Mouse (Mus musculus): ENCODE data around the gene Tnrc6c.
A peak's percentile ranks its signal among the peaks of the same experiment; 100 is the strongest.

The Tnrc6c gene

DNA sequence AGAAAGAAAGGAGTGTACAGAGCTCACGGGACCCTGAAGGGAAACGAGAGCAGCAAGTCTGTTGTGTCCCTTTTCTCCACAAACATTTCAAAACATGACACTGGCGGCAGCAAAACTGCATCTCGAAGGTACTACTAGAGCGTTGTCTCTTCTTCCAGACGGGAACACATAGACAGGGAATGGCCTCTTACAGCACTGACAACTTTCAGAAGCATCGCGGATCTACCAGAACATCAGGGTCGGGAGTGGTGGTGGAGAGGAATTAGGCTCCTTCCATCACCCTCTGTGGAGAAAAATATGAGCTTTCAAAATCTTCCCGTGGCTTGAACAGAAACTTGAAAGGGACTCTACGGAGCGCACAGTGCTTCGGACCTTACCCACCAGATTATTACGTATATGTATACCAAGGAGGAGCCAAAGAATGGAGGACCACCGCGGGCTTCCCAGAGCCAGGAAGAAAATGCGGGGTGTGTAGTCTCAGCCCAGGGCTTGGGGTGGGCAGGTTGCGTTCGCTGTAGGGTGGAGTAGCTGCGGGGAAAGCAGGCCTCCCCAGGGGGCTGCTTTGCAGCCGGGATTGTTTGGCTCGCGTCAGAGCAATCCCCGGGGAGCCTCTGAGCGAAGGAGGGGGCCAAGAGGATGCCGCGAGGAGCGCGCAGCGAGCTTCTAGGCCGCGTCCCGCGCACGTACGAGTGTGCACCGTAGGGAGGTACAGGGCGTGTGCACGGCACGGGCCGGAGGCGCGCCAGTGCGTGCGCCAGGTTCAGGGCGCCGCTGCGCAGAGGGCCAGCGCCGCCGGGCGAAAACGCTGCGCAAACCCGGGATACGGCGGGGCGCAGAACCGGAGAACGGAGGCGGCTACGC, at the start of gene Tnrc6c:
Gene Tnrc6c (plus strand): TSS at position 799 of the 861 bp plus-strand sequence.
- DNase-seq (ENCODE audit: low read depth, low spot score) = peak; percentile 86

DNA sequence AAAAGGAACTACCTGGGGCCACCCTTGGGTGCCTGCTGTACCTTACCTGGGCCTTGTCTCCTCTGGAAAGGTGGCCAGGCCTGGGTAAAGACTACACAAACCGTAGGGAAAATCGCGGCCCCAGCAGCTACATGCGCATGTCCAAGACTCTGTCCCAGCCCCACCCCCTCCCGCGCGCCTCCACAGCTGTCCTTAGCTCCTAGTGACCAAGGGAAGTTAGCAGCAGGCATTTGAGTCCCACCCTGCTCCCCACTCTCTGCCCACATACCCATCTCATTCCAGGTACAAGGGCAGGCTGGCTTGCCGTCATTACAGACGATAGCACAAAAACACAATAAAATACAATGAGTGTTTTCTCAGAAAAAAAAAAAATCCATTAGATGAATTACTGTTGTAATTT, 48.0 kb upstream of the Tnrc6c start:
- no peak for DNase-seq (ENCODE audit: low read depth, low spot score)

DNA sequence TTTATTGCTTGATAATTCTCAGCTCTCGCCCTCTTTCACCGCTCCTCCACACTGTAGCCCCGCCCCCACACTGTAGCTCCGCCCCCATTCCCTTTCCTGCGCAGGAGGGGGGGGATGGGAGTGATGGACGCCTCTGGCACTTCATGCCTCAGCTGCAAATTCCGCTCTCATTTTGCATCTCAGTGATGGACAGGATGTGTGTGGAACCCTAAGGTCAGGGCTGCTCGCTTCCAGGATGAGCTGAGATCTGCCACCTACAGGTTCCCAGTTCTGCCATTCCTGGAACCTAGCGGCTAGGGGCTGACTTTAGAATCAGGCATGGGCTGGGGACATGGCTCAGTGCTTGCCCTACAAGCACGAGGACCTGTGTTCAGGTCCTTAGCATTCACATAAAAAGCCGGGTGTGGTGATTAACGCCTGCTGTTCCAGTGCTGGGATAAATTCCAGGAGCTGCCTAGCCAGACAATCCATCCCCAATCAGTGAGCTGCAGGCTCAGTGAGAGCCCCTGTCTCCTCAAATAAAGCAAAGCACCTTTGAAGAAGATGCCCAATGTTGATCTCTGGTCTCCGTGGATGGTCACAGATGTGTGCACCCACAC, 47.4 kb upstream of the Tnrc6c start:
- peak; percentile 92 for DNase-seq (ENCODE audit: low read depth, low spot score)

- peak; percentile 84 for DNase-seq (ENCODE audit: low read depth, low spot score)
Observed at GRCm38 (mm10) chr11:117608141-117608789, 45.8 kb upstream of the Tnrc6c start.

- DNase-seq (ENCODE audit: low read depth, low spot score) = peak; percentile 68
Observed at GRCm38 (mm10) chr11:117608976-117609375, 45.1 kb upstream of the Tnrc6c start.

GRCm38 (mm10) chr11:117610589-117610988, 43.5 kb upstream of the Tnrc6c start:
- DNase-seq (ENCODE audit: low read depth, low spot score) = no peak

- DNase-seq (ENCODE audit: low read depth, low spot score) = peak; percentile 99
Observed at GRCm38 (mm10) chr11:117611068-117611467, 43.0 kb upstream of the Tnrc6c start.

- no peak for DNase-seq (ENCODE audit: low read depth, low spot score)
Observed at GRCm38 (mm10) chr11:117611860-117612259, 42.2 kb upstream of the Tnrc6c start.

GRCm38 (mm10) chr11:117612885-117613284, 41.2 kb upstream of the Tnrc6c start:
- DNase-seq (ENCODE audit: low read depth, low spot score) = no peak

DNA sequence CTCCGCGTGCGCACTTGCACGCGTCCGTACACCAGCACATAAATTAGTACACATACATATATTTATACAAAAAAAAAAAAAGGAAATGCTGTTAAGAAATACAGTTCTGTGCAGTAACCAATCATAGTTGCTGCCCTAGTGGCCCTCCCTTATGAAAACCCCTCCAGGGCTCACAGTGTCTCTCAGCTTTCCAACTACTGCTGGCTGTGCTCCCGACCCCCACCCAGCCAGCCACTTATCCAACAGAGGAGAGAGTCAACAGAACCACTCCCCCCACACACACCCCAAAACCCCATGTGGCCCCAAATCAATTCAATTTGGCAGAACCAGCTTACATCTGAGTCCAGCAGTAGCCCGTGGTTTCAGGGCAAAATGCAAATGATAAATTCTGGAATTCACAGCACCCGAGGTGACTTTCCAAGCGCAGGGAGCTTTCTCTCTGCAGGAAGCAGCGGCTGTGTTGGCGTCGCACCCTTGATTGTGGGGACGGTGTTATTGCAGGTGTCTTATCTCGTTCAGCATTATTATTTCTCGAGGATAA, 36.7 kb upstream of the Tnrc6c start:
- DNase-seq (ENCODE audit: low read depth, low spot score) = no peak

DNA sequence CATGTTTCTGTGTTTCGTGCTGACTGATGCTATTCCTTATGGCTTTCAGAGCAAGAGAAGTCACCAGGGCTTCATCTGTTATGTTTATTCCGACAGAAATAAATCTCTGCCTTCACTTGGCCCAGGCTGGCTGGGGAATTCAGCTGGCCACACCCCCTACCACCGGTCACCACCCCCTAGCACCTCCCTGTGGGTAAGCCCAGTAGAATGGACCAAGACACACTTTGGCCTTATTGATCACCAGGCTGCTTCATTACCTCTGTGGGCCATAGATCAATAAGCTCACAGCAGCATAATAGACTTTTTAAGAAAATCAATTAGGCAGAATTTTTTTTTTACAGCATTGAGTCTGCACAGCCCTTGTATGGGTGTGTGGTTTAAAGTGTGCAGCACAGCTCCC, 35.9 kb upstream of the Tnrc6c start:
- no peak for DNase-seq (ENCODE audit: low read depth, low spot score)

DNA sequence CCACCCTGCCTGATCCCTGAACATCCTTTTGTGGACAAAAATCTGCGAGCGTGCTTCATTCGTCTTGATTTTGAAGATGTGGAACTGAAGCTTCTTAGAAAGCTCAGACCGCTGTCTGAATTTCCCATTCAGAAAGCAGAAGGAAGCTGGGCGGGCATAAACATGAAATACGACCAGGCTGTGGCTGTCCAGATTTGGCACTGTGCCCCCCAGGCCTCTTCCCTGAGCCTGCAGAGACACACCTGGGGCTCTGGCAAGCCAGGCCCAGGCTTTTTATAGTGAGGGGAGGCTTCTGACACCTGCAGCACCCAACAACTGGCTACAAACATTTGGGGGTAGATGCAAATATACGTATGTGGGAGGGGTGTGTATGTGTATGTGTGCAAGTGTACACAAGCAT, 35.3 kb upstream of the Tnrc6c start:
- no peak for DNase-seq (ENCODE audit: low read depth, low spot score)

DNA sequence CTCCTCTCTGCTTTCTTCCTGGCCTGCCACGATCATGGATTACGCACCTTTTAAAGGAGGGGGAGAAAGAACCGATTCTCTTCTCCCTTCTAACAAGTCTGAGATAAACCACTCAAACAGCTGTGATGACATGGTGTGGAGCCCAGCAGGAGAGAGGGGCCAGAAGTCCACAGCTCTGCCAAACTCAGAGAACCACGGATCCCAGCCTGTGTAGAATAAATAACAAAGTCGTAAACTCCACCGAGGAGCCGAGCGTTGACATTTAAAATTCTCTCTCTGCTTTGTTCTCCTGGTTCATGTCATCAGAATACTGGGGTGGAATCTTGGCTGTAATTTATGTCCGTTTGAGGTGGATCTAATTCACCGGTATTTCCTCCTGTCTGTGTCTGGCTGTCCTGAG, 34.5 kb upstream of the Tnrc6c start:
- DNase-seq (ENCODE audit: low read depth, low spot score) = no peak

- no peak for DNase-seq (ENCODE audit: low read depth, low spot score)
Observed at GRCm38 (mm10) chr11:117625196-117625595, 28.9 kb upstream of the Tnrc6c start.

- DNase-seq (ENCODE audit: low read depth, low spot score) = no peak
Observed at GRCm38 (mm10) chr11:117626557-117626956, 27.5 kb upstream of the Tnrc6c start.

- peak; percentile 81 for DNase-seq (ENCODE audit: low read depth, low spot score)
Observed at GRCm38 (mm10) chr11:117627060-117627562, 27.0 kb upstream of the Tnrc6c start.

GRCm38 (mm10) chr11:117627746-117628311, 26.3 kb upstream of the Tnrc6c start:
- DNase-seq (ENCODE audit: low read depth, low spot score) = peak; percentile 70

- DNase-seq (ENCODE audit: low read depth, low spot score) = no peak
Observed at GRCm38 (mm10) chr11:117628312-117628779, 25.7 kb upstream of the Tnrc6c start.

DNA sequence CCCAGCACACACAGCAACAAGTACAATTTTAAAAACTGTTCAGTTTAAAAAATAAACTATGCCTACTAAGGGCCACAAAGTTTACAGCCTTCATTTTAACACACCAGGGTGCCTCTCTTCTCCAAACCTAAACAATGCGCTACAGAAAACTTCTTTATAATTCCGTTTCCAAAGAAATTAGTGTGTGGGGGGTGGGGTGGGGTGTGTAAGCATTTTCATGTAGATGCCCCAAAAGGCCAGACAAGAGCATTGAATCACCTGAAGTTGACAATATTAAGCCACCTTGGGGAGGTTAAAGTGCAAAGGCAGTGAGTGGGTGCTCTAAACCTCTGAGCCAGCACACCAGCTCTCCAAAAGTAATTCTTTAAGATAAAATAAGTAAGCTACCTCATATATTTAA, 24.2 kb upstream of the Tnrc6c start:
- peak; percentile 89 for DNase-seq (ENCODE audit: low read depth, low spot score)

- no peak for DNase-seq (ENCODE audit: low read depth, low spot score)
Observed at GRCm38 (mm10) chr11:117630868-117631565, 23.1 kb upstream of the Tnrc6c start.

DNA sequence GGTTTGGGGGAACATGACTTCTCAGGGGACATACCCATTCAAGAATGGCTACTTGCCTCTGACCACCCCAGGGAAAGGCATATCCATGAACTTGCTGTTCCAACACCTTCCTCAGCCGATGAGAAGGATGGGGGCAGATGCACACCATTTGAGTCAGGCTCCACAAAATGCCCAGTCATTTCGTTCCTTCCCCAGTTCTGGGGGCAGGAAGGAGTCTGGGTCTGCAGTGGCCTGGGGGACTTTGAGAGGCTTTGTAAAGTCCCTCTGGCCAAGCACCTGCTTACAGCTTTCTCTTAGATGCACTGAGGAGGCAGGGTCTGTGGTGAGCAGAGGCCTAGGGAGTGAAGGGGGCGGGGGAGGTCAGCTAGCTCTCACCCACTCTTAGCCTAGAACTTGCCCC, 20.8 kb upstream of the Tnrc6c start:
- no peak for DNase-seq (ENCODE audit: low read depth, low spot score)
